Mouse (Mus musculus): ENCODE measurements at regions not wholly inside any gene's neighbourhood (a gene's known extent, or its start where the extent isn't known, plus 50 kb on each side); places are given as distances from the start of the nearest gene placed in this dataset.

- DNase-seq = peak; percentile 78 to 81
Measured at GRCm38 (mm10) chr1:102628061-102628460, 2140.3 kb upstream of the Cdh20 start.

- no peak for DNase-seq
Measured at GRCm38 (mm10) chr1:102644379-102644778, 2123.9 kb upstream of the Cdh20 start.

- no peak for DNase-seq
Measured at GRCm38 (mm10) chr1:102687367-102688070, 2080.8 kb upstream of the Cdh20 start.

GRCm38 (mm10) chr1:102716459-102716858, 2051.9 kb upstream of the Cdh20 start:
- DNase-seq = no peak

- no peak for DNase-seq
Measured at GRCm38 (mm10) chr1:102733991-102734390, 2034.3 kb upstream of the Cdh20 start.

GRCm38 (mm10) chr1:102735392-102735791, 2032.9 kb upstream of the Cdh20 start:
- DNase-seq = no peak

GRCm38 (mm10) chr1:102757941-102758340, 2010.4 kb upstream of the Cdh20 start:
- no peak for DNase-seq
